Mouse (Mus musculus) layer of hippocampus, postnatal 14 days (tissue): ENCODE data around the gene 1110004F10Rik. TPM values are rescaled to one million over a fixed set of nuclear protein-coding genes. Genes with fewer than 3 reads are reported as not detected.
A peak's percentile ranks its signal among the peaks of the same experiment; 100 is the strongest.
"Not testable (repeated sequence)": the region's sequence is repeated elsewhere in the genome, so short reads cannot be mapped to it uniquely, and the experiment has no call there.

Experiments
- DNase-seq, 2 experiments: peaks; one replicate each; pipeline ENCODE4 v3.0.0; 2021 to 2022; ENCODE audit warnings: low spot score in 2 of 2, mixed read lengths in 1 of 2
- long read RNA-seq, 2 experiments: library from polyadenylated mRNA; stranded (forward); transcript quantifications; one replicate each; pipeline ENCODE4 v2.0.0; 2021
- total RNA-seq, 2 experiments: library from RNA; stranded (reverse); gene quantifications; 2 replicates each; pipeline ENCODE4 v1.2.3; 2021

1110004F10Rik gene
- 100 to 1,000 TPM; 116 to 117 TPM for total RNA-seq
- long read RNA-seq, experiment 1, transcript 1110004F10Rik-203 (5 exons, 927 nt) = minor isoform, 7 of 239 reads
- long read RNA-seq, experiment 1, transcript 1110004F10Rik-201 (5 exons, 1,479 nt) = major isoform, 221 of 239 reads
- long read RNA-seq, experiment 1, partial matches to known transcripts = 2 of 239 reads
- long read RNA-seq, experiment 1, other reads (novel, unspliced or antisense) = 8 of 239 reads
- long read RNA-seq, experiment 2, transcript 1110004F10Rik-203 (5 exons, 927 nt) = minor isoform, 6 of 324 reads
- long read RNA-seq, experiment 2, transcript 1110004F10Rik-201 (5 exons, 1,479 nt) = major isoform, 292 of 324 reads
- long read RNA-seq, experiment 2, partial matches to known transcripts = 7 of 324 reads
- long read RNA-seq, experiment 2, other reads (novel, unspliced or antisense) = 16 of 324 reads

DNA sequence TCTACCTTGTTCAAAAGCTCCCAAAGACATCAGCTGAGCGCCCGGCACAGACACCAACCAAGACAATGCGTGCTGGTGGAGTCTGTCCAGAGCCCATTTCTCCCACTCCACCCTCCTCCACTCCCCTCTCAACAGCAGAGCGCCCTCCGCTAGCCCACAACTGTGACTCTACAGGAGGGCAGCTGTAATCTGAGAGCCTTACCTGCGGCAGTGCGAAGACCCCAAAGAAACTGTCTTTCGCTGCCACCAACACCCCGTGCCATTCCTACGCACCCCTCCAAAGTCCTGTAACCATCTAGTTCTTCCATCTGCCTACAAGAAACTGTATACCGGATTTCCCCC, at the start of gene 1110004F10Rik:
Gene 1110004F10Rik, plus strand, starts transcription at position 202 of the 342 bp plus-strand sequence.
- no peak for DNase-seq

DNA sequence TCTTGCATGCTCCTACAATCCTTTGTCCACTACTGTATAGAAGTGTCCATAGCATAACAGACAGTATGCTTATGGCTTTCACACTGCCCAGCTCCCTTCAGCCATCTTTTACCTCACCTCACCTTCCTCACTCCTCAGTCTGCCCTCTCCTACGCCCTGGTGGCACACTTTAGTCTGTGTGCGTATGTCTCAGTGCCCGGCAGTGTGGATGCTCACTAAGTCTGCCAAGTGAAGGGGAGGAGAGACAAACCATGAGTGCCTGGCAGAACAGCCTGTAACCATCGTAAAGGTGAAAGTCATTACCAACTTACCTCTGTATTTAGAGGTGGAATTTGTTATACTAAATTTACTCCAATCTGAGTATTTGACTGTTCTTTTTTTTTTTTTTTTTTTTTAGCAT, 36.5 kb upstream of the 1110004F10Rik start:
- DNase-seq = no peak

DNA sequence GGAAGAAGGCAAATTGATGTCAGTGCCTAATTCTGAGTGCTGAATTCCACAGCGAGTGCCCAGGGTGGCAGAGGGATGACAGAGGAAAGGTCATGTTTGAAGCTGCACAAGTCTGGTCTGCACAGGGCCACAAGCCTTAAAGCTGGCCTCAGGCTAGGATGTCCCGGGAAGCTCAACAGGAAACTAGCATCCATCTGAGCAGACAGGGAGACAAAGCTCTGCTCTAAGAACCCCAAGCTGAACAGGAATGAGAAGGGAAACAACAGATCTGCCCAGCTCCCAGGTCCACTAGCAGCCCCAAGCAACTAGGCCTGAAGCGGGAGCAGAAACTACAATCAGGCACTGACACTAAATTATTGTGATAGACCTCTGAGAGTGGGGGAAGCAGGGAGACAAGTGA, 9.2 kb upstream of the 1110004F10Rik start:
- DNase-seq = no peak

DNA sequence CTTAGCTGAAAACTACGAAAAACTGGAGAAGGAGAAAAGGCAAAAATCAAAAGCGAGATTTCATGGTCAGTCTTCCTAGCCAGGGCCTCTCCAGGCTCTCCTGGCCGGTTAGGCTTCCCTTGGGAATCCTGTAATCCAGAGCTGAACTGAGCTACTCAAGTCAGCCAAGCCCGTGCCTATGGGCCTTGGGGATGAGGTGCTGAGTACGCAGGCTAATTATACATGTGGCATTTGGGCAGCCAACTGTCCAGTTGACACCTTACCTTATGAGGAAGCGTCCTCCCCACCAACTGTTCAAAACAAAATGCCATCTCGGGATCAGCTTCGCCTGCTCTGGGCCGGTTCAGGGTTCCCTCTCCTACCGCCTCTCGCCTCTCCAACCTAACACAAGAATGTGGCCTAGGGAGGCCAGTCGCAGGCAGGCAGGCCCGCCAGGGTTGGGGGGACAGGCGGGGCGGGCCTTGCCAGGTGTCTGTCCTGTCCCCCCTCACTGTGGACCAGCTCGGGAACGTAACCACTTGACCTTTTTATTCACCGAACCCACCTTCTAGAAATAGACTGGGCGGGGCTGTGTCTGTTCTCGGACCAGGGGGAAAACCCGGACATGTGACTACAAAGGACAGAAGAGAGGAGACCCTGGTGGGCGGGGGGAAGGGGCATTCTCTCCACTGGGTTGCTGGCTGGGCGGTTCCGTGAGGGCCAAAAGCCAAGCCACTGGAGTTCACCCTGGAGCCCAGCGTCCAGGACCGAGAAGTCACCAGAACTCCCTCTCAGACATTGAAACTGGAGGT, 8.4 kb upstream of the 1110004F10Rik start:
- DNase-seq = peak in 1 of 2 experiments; percentile 22

DNA sequence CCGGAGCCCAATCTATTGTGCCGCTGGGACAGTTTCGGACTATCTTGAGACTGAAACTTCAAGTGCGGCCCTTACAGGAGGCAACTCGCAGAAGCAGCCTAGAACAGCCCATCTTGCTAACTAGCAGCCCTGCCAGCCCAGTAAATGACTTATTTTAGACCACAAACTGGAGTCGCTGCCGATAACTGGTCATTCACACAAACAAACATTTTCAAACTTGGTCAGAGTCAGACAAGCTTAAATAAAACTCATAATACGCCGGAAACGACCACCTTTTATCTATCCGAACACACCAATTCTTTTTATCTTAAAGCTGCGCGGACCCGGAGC, 7.8 kb upstream of the 1110004F10Rik start:
- no peak for DNase-seq

DNA sequence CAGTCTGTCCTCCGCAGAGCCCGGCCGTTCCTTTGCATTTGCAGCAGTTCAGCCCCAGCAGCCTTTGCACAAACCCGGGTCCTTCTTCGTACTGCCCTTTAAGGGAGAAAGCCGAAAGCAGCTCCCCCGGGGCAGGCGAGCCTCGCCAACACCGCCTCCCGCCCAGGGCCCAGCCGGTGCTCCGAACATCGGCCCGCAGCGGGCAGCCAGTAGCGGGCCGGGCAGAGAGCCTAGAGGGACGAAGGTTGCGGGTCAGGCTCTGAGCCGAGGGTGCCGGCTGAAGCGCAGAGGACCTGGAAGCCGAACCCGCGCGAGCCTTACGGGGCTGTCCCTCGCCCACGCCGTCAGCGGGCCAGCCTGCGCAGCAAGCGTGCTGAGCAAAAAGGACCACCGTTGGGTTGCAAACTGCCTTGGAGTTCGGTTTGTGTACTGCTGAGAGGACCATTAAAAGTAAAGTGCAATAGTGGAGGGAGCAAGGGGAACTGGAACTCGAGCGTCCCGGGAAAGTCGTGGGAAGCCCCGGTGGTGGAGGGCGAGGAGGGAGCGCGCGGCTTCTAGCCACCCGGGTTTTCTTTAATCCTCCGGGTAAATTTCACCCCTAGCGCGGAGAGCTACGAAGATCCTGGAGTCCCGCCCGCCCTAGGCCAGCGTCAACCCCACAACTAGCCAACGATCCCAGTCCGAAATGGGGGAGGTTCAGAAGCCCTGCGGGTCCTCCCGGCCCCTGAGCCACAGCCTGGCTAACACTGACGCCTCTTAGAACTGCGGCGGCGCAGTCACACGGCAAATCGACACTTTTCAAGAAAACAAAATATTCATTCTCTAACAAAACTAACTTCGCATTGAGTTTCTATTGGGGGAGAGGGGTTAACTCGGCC, 7.2 kb upstream of the 1110004F10Rik start:
- DNase-seq = peak in 1 of 2 experiments; percentile 39

DNA sequence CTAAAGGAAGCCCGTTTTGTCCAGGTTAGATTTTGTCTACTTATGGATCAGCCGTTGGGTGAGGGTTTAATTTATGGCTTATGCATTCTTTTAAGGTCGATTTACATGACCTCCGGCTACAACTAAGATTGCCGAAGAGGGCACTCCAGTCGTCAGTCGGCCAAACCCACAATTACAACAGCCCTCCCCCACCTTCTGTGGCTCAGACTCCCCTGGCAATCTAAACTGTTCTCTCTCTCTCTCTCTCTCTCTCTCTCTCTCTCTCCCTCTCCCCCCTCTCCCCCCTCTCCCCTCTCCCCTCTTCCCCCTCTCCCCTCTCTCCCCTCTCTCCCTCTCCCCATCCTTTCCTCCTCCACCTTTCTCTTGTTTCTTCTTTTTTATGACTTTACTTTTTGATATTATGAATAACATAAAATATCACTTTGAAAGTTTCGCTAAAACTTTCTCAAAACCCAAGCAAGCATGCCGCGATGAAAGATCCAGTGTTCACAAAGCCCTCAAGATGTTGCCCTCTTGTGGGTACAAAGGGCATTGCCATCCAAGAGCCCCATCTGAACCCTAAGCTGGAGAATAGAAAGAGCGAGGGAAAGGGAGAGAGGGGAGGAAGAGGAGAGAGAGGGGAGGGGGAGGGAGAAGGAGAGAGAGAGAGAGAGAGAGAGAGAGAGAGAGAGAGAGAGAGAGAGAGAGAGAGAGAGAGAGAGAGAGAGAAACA, 6.4 kb upstream of the 1110004F10Rik start:
- peak; percentile 74 to 88 for DNase-seq

DNA sequence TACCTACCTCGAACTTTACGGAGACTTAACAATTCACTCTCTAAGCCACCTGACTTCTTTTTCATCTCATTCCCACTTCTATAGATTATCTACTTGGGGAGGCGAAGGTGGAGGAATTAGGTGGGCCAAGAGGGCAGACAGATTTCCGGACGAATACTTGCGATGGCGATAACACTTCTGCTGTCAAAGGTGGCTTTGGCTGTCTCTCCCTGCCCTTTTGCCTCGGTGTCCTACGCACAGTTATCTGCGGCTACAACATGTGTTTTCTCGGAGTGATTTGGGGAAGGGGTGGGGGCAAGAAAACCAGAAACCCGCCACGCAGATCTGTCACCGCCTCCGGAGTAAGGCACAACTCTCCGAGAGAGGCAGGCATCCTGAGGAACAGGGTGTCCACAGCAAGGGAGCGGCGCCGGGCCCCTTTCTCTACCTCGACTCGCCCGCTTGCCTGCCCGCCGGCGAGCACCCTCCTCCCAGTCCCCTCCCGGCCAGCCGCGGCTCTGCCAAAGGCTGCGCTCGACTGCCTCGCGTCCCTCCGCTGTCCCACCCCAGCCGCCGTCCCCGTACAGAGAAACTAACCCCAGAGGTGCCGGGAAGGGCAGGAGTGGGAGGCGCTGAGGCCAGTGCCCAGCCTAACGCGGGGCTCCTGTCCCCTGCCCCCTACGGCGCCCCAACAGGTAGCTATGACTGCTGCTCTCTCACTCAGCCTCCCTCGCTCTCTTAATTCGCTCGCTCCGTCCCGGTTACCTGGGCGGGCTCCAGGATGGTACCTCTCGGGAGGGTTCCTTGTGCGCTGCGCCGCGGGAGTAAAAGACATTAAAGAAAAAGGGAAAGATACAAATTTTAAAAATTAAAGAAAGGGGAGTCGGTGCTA, 5.6 kb upstream of the 1110004F10Rik start:
- peak in 1 of 2 experiments; percentile 63 for DNase-seq

DNA sequence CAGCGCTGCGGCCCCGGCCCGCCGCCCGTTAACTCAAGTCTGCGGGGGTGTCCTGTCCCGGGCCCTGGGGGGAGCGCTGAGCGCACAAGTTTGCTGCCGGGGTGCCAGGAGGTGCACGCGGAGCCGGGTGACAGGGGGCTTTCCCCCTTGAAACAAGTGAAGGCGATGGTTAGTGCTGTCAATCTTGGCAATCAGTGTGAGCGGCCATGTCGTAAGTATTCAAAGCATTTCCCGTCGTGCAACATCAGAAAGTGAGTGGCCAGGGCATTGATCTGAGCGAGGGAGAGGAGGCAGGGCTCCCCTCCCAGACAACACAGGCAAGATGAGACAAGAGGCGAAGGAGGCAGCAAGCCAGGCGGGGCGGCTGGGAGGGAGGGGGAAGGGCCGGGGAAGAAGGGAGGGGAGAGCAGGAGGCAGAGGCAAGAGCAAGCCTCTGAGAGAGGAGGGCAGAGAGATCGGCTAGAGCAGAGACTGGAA, 4.9 kb upstream of the 1110004F10Rik start:
- peak in 1 of 2 experiments; percentile 47 for DNase-seq

DNA sequence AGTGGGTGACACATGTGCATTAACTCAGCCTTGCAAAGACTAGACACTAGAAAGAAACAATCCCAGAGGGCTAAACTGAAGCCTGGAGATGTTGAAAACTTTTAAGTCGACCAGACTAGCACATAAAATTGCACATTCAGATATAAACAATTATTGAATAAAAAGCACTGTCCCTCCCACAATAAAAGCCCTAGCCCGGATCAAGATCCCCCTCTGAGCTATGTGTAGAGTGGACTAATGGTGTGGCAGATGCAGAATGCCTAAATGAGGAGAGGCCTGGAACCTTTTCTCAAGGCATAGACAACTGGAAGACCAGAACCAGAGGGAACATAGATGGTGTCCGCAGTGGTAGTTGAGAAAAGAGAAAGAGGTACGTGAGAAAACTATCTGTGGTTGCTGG, 3.7 kb upstream of the 1110004F10Rik start:
- DNase-seq = no peak

DNA sequence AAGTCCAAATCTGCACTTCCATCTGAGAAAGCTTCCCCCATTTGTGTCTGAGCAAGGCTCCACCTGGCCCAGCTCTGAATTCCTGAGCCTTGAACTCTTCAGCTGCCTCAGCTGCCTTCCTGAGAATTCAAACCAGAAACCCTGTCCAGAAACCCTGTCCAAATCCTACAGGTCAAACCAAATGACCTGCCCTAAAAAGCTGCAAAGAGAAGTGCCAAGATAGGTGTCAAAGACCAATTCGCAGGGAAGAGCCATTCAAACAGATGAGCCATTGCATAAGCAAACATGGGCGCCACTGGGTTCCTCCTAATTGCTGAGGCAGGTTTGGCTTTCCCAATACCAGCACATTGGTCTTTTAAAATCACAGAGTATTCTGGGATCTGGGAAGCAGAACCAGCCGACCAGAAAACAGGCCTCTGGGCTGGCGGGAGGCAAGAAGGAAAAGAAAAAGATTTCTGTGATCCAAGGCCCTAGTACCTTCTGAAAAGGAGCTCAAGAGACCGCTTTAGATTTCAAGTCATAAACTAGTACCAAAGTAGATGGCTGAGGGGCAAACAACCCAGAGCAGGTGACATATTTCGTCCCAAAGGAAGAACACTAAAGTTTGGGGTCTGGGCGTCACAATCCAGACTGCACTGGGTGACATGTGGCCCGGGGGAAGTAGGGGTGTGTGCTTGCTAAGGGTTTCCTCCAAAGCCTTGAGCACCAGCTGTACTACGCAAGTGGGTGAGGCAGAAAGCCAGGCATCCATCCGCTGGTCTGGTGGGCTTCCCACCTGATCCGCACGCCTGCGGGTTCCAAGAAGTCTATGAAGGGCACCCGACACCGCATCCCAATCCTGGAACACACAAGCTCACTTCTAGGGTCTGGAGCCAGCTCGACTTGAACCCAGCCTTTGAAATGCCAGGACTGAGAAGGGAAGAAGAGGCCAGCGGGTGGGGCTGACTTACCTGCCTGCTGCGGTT, 2.3 kb upstream of the 1110004F10Rik start:
- DNase-seq = no peak

DNA sequence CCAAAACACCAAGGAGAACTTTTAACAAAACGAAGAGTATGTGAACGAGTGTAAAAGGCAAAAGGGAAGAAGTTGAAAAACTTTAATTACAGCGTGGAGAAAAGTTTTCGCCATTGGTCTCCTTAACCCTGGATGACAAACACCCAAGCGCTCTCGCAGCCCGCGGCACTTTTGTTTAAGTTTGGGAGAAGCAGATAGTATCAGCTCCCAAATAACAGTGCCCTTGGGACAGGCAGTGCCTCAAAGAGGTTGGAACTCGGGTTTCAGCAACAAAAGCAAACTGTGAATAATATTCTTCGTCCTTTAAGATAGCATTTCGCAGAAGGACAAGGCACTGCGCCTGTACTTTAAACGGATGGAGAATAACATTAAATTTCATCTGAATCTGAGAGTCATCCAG, 1.2 kb upstream of the 1110004F10Rik start:
- DNase-seq = no peak

DNA sequence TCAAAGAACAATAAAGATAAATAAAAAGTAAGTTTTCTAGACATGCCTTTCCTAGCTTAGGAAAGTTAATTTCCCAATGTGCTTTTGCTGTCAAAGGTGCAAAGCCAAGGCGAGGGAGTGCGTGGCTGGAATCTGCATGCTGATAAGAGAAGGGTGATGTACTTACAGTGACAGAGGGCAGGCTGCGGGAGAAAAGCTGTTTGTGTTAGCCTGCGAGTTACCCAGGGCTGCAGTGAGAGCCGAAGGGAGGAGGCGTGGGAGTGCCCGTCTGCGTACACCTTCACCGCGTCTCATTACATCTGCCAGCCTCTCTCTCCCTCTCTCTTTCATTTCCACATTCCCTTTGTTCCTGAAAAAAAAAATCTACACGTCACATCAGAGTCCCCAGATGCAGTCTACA, 686 bp upstream of the 1110004F10Rik start, which contains the start of gene Sox6:
Gene Sox6, minus strand, starts transcription at position 286 of the 400 bp plus-strand sequence.
- no peak for DNase-seq

DNA sequence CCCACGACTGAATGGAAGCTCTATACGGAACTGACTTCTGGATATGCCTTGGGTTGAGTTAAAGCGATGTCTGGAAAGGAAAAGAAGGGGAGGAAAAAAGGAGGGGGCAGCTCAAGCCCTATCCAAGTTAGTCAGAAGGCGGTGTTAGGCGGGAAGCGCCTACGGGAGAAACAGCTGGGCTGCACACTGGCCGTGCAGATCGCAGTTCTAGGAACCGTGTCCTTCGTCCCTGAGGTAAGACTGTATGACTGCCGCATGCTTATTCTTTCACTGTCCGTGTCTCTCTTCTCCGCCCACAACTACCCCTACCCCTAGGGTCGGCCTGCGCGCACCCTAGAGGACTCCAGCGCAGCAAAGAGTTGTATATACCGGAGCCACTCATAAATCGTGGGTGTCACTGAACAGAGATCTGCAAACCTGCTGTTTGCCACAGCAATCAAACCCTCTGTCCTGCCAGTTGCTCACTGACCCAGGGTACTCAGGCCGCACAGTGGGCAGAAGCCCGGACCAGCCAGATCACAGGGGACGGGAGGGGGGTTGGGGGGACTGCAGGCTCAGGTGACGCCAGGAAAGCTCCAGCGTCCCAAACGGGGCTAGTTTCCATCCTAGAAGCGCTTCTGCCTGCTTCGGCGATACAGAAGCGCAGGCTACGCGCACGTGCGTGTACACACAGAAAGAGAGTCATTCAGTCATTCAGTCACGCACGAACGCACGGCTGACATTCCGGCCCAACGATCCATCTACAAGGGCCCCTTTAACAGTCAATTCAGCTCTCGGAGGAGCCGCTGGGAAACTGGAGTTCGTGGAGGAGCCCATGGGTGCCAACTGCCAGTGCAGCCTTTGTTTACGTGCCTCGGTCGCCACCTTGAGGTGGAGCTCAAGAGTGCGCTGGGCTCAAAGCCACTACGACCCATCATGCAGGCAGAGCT, 605 bp downstream of the 1110004F10Rik start:
- DNase-seq = peak; percentile 89 to 93

DNA sequence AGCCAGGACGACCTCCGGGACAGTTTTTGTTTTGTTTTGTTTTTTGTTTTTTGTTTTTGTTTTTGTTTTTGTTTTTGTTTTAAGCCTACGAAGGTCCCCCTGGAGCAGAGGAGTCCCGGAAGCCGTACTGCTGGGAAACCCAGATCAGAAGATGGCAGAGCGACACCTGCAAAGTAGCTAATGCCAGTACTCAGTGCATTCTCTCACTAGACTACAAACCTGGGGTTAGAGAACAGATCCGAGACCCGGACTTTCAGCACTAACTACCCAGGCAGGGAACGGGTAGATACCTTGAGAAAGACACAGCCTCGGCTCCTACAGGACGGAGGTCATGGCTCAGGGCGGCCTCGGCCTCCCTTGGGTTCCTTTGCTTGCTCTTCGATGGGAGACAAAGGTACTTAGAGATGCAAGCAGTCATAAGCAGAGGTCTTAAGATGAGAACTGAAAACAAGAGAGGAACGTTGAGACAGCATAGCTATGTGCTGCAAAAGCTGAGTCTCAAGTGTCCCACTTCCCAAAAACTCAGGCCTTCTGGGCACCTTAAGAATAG, 1.3 kb downstream of the 1110004F10Rik start:
- DNase-seq = no peak

DNA sequence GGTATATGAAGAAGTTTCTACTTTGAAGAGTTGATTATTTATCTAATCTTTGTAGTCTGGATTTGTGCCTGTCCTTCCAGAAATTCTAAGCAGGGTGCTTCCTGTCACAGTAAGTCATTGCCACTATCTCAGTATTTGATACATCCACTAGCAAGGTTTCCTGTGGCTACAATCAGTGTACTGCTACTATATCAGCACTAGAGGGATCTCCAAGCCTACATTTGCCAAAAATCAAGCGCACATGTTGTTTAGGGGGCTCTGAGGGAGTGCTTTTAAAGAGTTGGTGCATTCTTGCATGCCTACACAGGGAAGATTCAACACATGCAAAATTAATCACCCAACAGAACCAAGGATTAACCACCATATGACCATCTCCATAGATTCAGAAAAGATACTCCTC, 21.5 kb downstream of the 1110004F10Rik start:
- peak in 1 of 2 experiments; percentile 12 for DNase-seq

DNA sequence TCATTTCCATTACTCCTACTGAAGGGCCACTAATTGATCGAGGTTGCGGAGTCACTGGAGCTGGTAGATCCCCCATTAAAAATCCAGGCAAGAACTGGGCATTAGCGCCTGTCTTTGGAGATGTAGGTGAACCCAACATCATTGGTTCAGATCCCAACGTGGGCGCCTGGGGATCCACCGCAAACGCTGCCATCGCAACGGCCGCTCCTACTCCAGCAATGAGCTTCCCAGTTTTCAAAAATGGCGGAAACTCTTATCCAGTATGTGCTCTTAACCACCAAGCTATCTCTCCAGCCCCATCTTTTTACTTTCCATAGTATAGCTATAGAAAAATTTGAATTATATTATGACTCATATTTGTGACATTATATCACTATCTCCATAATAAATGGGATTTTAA, 45.2 kb downstream of the 1110004F10Rik start, which contains the start of gene Gm4353:
Gene Gm4353, minus strand, starts transcription at position 270 of the 400 bp plus-strand sequence.
- not testable (repeated sequence) for DNase-seq
